Mouse (Mus musculus) testis, adult 2 months (tissue): ENCODE data around the gene Spata2l.

Experiments used
- CTCF ChIP-seq: fragments of 200-500 bp; IDR thresholded peaks from 2 replicates; pipeline ENCODE4 v1.5.1; 2012; ENCODE audit warnings: low read depth, mild to moderate bottlenecking, inconsistent platforms, low read length, moderate library complexity; ENCODE audit not compliant: control insufficient read depth, insufficient read depth, insufficient replicate concordance
- POLR2A ChIP-seq: fragments of 200-500 bp; IDR thresholded peaks from 2 replicates; pipeline ENCODE4 v1.6.1; 2012; ENCODE audit warnings: low read depth, mild to moderate bottlenecking, inconsistent platforms, low read length, moderate library complexity; ENCODE audit not compliant: control insufficient read depth

- no peak for TF ChIP-seq POLR2A
- no peak for TF ChIP-seq CTCF
Observed at GRCm38 (mm10) chr8:123274447-123274846, 38.4 kb upstream of the Spata2l start.
